Comparison of ENCODE assay signal across 23 mouse cellular contexts in the genomic region with DNA sequence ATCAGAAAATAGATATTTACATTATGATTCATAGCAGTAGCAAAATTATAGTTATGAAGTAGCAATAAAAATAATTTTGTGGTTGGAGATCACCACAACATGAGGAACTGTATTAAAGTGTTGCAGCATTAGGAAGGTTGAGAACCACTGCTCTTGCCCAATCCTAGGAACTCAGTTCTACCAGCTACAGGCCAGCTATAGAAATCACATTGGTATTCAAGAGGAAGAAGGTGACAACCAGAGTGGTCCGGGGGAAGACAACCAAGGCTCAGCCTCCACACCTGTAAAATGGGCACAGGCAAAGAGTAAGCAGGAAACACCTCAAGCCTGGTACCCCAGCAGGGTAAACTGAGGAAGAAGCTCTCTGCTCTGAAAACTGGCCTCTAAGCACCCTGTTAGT. TPM values are rescaled to one million over a fixed set of nuclear protein-coding genes. Genes with fewer than 3 reads are reported as not detected.
"Had no signal": no experiment of that assay in that cellular context is flagged by ENCODE, and none has a peak within 500 bp of the region (broad histone marks: within the 10 kb centered on the region; RNA-seq: fewer than 3 reads in every experiment).

No protein-coding gene starts in this region.

- H3K4me3 ChIP-seq: liver, embryonic 15.5 days; lung, embryonic 15.5 days; midbrain, embryonic 10.5 days; midbrain, embryonic 12.5 days; myocyte; neural tube, embryonic 13.5 days; neural tube, embryonic 15.5 days; stomach, embryonic 15.5 days had no signal

- DNase-seq: liver, postnatal 0 days; lung, adult 2 months; lung, postnatal 4 days; midbrain, embryonic 14.5 days; retina, postnatal 1 day; right cerebral cortex, adult 18-20 months; right cerebral cortex, postnatal 14 days; thymus, adult 2 months; thymus, postnatal 25 days; thymus, postnatal 4 days had no signal

- H3K27ac ChIP-seq: liver, embryonic 15.5 days; lung, embryonic 15.5 days; midbrain, embryonic 10.5 days; midbrain, embryonic 12.5 days; neural tube, embryonic 13.5 days; neural tube, embryonic 15.5 days; stomach, embryonic 15.5 days; stomach, postnatal 0 days had no signal

- H3K36me3 ChIP-seq: liver, embryonic 15.5 days; lung, embryonic 15.5 days; midbrain, embryonic 10.5 days; midbrain, embryonic 12.5 days; neural tube, embryonic 13.5 days; neural tube, embryonic 15.5 days; stomach, embryonic 15.5 days had no signal

- H3K4me1 ChIP-seq: liver, embryonic 15.5 days; lung, embryonic 15.5 days; neural tube, embryonic 15.5 days; stomach, embryonic 15.5 days had no signal

- H3K4me2 ChIP-seq: liver, embryonic 15.5 days; lung, embryonic 15.5 days; midbrain, embryonic 12.5 days; neural tube, embryonic 13.5 days; neural tube, embryonic 15.5 days; stomach, embryonic 15.5 days had no signal

- H3K9me3 ChIP-seq: liver, embryonic 15.5 days; lung, embryonic 15.5 days; midbrain, embryonic 10.5 days; midbrain, embryonic 12.5 days; neural tube, embryonic 13.5 days; neural tube, embryonic 15.5 days; stomach, embryonic 15.5 days had no signal

- ATAC-seq: liver, postnatal 0 days; lung, postnatal 0 days; midbrain, embryonic 16.5 days had no signal

- H3K27me3 ChIP-seq: neural tube, embryonic 15.5 days; stomach, embryonic 15.5 days had no signal

- H3K9ac ChIP-seq: liver, embryonic 15.5 days; liver, postnatal 0 days; lung, embryonic 15.5 days; midbrain, embryonic 12.5 days; neural tube, embryonic 13.5 days; neural tube, embryonic 15.5 days; stomach, embryonic 15.5 days had no signal

RNA-seq across cellular contexts. Expression of a gene that starts 10.2 kb away (rescaled TPM):
- polyA plus RNA-seq: myocyte had no signal

RNA-seq across cellular contexts. Expression of a gene that starts 27.9 kb away (rescaled TPM):
- total RNA-seq: megakaryocyte-erythroid progenitor cell, adult 5-6 weeks had no signal
- polyA plus RNA-seq: liver, postnatal 0 days; myocyte; spleen, adult 2 months had no signal
